Mouse (Mus musculus): ENCODE data around the gene Slc8a3.

DNA sequence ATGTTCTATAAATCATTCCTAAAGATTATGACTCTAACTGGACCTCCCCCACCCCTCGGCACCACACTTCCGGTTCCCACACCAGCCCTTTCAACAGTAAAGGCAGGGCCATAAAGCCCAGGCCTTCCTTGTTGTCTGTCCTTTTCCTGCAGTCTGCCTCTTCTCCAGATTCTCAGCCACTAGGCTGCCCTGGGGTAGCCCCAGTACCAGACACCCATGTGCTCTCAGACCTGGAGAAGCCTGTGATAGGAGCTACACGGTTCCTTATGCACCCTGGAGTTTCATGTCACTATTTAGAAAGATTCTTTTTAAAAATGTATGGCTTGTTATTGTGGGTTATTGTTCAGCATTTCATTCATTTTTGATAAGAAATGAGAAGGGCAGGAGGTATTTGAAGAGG, 172.6 kb downstream of the Slc8a3 start:
- TF ChIP-seq CTCF (IDR thresholded peaks at IDR 0.05; ENCODE audit: extremely low read depth, insufficient read length, insufficient replicate concordance, low read depth, low read length) (no peak), POLR2A (IDR thresholded peaks at IDR 0.05; ENCODE audit: low read depth, low read length) (no peak)
